Mouse (Mus musculus) lung, postnatal 4 days (tissue): Measurements from ENCODE around the gene B3galt4.
"Not testable (repeated sequence)": the region's sequence is repeated elsewhere in the genome, so short reads cannot be mapped to it uniquely, and the experiment has no call there.

Experiments
- DNase-seq, 2 experiments: peaks; one replicate each; pipeline ENCODE4 v3.0.0; 2021

Gene B3galt4

GRCm38 (mm10) chr17:33919351-33920281, 31.7 kb downstream of the B3galt4 start:
- peak; percentile 91 to 94 for DNase-seq

DNA sequence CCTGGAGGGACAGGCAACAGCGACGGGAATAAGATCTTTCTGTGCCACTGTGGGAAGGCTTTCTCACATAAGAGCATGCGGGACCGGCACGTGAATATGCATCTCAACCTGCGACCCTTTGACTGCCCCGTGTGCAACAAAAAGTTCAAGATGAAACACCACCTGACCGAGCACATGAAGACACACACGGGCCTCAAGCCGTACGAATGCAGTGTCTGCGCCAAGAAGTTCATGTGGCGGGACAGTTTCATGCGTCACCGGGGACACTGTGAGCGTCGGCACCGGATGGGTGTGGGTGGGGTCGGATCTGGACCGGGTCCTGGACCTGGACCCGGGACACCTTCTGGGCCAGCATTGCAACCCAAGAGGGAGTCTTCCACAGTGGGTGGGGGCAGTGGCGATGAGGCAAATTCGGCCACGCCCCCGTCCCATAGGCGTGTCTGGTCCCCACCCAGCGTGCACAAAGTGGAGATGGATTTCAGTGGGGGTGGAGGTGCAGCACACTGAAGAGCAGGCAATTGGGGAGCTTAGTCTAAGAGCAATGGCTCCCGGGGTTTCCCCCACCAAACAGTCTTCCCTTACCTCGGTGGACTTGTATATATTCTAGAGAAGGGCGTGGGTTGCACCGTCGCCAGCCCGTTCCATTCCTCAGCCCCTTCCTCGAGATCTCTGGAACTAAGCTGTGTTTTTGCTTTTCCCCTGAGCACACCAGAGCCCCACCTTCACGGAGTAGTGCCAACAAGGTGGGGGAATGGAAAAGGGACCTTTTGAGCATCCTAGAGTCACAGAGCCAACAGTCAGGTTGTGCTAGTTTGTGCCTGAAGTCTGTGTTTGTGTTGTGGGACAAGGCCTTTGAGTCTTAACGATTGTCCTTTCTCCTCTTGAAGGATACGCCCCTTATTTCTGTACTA, 32.7 kb downstream of the B3galt4 start:
- peak; percentile 43 to 52 for DNase-seq

- no peak for DNase-seq
These were observed 33.5 kb downstream of the B3galt4 start for GRCm38 (mm10) chr17:33917656-33918292.

DNA sequence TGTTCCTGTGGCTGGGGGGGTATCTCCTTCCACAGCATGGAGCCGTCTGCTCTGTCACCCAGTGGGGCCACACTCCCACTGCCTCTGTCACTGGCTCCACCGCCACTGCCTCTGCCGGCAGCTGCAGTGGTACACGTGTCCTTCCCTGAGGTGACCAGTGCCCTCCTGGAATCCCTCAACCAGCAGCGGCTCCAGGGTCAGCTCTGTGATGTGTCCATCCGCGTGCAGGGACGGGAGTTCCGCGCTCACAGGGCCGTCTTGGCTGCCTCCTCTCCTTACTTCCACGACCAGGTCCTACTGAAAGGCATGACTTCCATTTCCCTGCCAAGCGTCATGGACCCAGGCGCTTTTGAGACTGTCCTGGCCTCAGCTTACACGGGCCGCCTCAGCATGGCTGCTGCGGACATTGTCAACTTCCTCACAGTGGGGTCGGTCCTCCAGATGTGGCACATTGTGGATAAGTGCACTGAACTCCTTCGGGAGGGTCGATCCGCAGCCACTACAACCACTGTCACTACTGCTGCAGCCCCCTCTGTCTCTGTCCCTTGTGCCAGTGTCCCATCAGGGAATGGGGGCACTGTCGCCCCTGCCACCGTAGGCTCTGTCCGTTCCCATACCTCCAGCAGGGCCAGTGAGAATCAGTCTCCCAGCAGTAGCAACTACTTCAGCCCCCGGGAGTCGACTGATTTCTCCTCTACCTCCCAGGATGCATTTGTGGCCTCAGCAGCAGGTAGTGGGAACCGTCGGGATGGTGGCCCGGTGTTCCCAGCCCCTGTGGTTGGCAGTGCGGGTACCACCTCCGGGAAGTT, 34.2 kb downstream of the B3galt4 start:
- DNase-seq: peak in 1 of 2 experiments; percentile 27

- no peak for DNase-seq
These were observed 35.0 kb downstream of the B3galt4 start for GRCm38 (mm10) chr17:33916294-33916693.

- peak; percentile 97 to 98 for DNase-seq
These were observed 35.5 kb downstream of the B3galt4 start, which contains the start of the genes Tapbp and Zbtb22 for GRCm38 (mm10) chr17:33915671-33916250. Tapbp (plus strand) TSS chr17:33915899. Zbtb22 (plus strand) TSS chr17:33915904.

DNA sequence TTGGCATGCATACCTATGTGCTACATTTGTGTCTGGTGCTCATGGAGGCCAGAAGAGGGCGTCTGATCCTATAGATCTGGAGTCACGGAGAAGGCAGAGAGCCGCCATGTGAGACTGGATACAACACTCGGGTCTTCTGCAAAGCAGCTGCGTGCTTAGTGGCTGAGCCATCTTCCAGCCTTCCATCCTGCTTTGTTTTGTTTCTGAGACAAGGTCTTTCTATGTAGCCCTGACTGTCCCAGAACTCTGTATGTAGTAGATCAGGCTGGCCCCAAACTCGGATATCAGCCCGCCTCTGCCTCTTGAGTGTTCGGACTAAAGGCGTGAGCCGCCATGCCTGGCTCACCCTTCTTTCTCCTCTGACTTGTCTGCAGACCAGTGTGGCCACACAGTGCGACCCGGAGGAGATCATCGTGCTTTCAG, 36.3 kb downstream of the B3galt4 start:
- no peak for DNase-seq

- DNase-seq: no peak
These were observed 37.4 kb downstream of the B3galt4 start for GRCm38 (mm10) chr17:33913905-33914304.

GRCm38 (mm10) chr17:33913264-33913663, 38.0 kb downstream of the B3galt4 start:
- no peak for DNase-seq

DNA sequence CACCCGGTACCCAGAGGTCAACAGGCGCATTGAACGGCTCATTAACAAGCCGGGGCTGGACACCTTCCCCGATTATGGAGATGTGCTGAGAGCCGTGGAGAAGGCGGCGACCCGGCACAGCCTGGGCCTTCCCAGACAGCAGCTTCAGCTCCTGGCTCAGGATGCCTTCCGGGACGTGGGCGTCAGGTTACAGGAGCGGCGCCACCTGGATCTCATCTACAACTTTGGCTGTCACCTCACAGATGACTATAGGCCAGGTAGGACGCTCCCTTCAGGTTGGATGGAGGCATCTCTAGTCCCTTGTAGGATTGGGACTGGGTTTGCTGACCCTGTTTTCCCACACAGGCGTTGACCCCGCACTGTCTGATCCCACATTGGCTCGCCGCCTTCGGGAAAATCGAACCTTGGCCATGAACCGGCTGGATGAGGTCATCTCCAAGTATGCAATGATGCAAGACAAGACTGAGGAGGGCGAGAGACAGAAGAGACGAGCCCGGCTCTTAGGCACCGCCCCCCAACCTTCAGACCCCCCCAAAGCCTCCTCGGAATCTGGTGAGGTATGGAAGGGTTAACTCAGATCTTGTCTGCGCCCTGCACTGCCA, 39.4 kb downstream of the B3galt4 start:
- no peak for DNase-seq

GRCm38 (mm10) chr17:33911052-33911812, 40.1 kb downstream of the B3galt4 start:
- DNase-seq: no peak

- no peak for DNase-seq
These were observed 40.8 kb downstream of the B3galt4 start for GRCm38 (mm10) chr17:33910346-33911051.

- peak; percentile 62 to 68 for DNase-seq
These were observed 41.4 kb downstream of the B3galt4 start for GRCm38 (mm10) chr17:33909869-33910250.

DNA sequence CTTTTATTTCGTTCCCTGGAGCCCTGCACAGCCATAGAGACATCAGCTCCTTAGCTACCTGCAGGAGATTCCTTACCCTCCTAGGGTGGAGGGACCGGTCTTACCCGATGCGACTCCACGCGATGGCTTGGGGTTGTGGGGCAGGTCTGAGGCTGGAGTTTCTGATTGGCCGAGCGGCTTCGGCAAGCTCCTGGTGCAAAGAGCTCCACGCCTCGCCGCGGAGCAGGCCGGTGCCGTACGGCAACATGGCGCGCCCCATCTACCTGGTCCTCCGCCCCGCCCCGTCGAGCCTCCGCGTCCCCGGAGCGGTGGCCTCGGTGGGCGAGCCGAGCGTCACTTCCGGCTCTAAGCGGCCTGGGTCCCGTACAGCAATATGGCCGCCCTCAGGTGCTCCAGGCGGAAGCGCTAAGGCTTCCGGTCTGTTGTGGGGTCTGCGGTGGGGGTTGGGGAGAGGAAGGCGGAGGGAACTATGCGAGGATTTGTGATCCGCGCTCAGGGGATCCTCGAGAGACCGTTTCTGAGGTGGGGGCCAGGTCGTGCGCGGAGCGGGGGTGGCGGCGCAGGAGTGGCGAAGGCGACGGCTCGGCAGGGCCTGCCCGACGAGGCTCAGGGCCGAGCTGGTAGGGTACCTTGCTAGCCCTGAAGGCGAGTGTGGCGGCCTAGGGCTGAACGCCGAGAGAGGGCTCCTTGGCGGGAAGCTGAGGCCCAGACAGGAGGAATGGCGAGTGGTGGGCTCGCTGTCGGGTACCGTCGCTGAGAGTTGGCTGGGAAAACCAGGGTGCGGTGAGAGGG, 42.0 kb downstream of the B3galt4 start, which contains the start of gene Daxx:
Gene Daxx, plus strand, starts transcription at position 338 of the 792 bp plus-strand sequence.
- peak; percentile 99 for DNase-seq

- peak; percentile 52 to 55 for DNase-seq
These were observed 42.8 kb downstream of the B3galt4 start for GRCm38 (mm10) chr17:33908331-33909076.

GRCm38 (mm10) chr17:33904835-33905234, 46.5 kb downstream of the B3galt4 start, which contains the start of gene Platr17:
Platr17 (plus strand) TSS chr17:33905135.
- not testable (repeated sequence) for DNase-seq

DNA sequence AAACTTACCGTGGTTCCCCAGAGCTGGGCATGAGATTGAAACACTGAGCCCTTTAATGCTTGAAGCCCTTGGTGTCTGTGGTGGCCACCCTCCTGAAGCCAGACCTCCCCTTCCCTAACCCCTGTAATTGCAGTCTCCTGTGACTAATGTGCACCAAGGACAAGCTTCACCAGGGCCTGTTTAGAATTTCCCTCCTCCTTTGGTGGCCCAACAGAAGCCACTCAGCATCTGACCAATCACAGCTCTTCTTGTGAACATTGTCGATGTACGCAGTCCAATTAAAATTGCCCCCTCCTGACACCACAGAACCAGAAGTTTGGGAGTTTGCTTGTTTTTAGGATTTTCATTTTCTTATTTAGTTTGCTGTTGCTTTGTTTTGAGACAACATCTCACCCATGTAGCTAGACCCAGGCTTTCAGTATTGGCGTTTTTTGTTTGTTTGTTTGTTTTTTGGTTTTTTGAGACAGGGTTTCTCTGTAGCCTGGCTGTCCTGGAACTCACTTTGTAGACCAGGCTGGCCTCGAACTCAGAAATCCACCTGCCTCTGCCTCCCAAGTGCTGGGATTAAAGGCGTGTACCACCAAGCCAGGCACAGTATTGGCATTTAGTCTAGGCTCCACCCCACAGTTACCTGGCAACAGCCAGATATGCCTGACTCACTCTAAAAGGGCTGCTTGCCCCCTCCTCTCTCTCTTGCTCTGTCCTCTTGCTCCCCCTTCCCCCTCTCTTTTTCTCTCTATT, 47.2 kb downstream of the B3galt4 start:
- DNase-seq: not testable (repeated sequence)
